Mouse (Mus musculus): ENCODE measurements around the gene Rfng.

DNA sequence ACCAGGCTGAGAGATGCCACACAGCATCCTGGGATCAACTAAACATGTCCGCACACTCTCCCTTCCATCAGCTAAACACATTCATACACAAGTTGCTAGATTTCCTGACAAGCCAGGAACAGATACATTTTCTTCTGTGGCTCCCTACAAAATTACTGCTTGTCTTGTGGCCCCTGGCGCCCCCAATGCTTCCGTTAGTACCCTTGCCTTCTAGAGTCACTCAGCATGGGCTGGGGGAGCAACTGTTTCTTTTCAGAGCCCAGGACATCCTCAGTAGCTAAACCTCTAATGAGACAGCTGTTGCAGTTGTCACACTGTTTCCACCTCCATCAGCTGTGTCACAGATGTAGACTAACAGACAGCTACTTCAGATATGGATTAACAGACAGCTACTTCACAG lies 11.3 kb downstream of the Rfng start:
- TF ChIP-seq POLR2A (IDR thresholded peaks at IDR 0.05; ENCODE audit: low read depth, low read length) = no peak
- TF ChIP-seq CTCF (conservative IDR thresholded peaks at IDR 0.05 in 1 of 2, IDR thresholded peaks at IDR 0.05 in 1 of 2; ENCODE audit: low read depth in 2 of 2, low read length in 2 of 2) = no peak
- no peak for TF ChIP-seq JUND (conservative IDR thresholded peaks at IDR 0.05; ENCODE audit: low read depth, low read length)
- TF ChIP-seq MAFK (IDR thresholded peaks at IDR 0.05; ENCODE audit: insufficient replicate concordance, low read length) = no peak
- TF ChIP-seq USF2 (conservative IDR thresholded peaks at IDR 0.05; ENCODE audit: low read depth, low read length) = no peak
- no peak for TF ChIP-seq EP300 (IDR thresholded peaks at IDR 0.05; ENCODE audit: low read length)
- no peak for TF ChIP-seq POLR2AphosphoS2 (IDR thresholded peaks at IDR 0.05; ENCODE audit: low read depth, low read length)
- TF ChIP-seq ELF1 (IDR thresholded peaks at IDR 0.05; ENCODE audit: low read depth, low read length) = no peak
- TF ChIP-seq ZC3H11A (IDR thresholded peaks at IDR 0.05; ENCODE audit: low read depth, low read length) = no peak
- no peak for TF ChIP-seq GABPA (IDR thresholded peaks at IDR 0.05; ENCODE audit: insufficient replicate concordance, low read depth, low read length)
- TF ChIP-seq SIN3A (IDR thresholded peaks at IDR 0.05; ENCODE audit: low read length) = no peak
- no peak for TF ChIP-seq MAZ (IDR thresholded peaks at IDR 0.05; ENCODE audit: low read depth, low read length)
- no peak for TF ChIP-seq ETS1 (conservative IDR thresholded peaks at IDR 0.05; ENCODE audit: low read depth, low read length)

All from CH12.LX (cell line).